Mouse (Mus musculus) urinary bladder, postnatal 25 days (tissue): ENCODE measurements around the gene Fam178b.
"Not testable (repeated sequence)": the region's sequence is repeated elsewhere in the genome, so short reads cannot be mapped to it uniquely, and the experiment has no call there.

ENCODE experiments used
- DNase-seq: peaks from one replicate; pipeline ENCODE4 v3.0.0; 2022; ENCODE audit warnings: low spot score

Gene Fam178b

DNA sequence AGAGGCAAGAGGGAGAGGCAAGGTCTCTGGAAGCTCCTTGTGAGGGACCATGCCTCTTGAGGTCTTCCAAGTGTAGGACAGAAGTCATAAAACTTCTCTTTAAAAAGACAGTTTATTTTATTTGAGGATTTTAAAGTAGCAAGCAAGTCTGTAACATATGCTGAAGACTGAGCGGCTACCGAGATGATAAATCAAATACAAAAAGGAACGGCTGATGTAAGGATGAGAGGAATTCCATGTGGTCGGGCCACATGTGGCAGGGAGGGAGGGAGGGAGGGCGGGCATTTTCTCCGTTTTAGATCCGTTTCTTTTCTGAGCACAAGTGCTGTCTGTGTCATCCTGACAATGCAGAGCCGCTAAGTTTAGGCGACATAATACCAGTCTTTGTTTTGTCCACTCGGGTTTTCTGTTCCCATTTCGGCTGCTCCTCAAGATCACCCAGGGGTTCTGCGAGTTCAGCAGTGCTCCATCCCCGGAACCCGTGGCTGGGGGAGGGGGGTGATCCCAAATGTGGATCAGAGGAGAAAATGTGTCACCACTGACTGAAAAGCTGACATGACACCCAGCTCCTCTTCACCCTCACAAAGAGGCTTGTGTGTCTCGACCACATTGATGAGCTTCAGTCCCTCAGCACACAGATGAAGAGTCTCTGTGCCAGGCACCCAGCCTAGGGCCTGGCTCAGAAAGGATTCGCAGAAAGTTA lies 10.2 kb downstream of the Fam178b start:
- no peak for DNase-seq

DNA sequence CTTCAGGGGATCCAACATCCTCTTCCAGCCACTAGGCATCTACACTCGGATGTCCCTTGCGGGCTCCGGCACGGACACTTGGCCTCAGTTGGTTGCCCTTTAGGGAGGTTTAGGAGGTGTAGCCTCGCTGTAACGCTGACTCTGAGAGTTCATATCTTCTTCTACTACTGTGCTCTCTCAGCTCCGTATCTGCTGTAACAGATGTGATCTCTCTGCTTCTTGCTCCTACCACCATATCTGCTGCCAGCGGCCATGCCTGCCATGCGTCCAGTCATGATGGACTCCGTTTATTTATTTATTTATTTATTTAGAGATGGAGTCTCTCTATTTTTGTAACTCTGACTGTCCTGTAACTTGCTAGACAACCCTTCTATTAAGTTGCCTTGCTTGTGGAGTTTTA lies 11.7 kb downstream of the Fam178b start:
- DNase-seq, result no peak

DNA sequence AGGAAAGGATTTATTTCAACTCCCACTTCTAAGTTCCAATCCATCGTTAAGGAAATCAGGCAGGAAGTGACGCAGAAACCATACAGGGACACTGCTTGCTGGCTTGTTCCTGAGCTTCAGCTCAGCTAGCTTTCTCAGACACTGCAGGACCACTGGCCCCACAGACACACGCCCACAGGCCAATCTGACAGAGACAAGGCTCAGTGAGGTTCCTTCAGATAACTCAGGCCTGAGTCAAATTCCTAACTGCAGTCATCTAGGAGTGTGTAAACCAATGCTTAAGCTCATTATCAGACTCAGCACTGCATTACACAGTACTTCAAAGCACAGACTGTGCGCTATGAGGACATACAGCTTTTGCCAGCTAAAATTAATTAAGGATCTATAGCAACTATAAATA lies 12.7 kb downstream of the Fam178b start:
- no peak for DNase-seq

DNA sequence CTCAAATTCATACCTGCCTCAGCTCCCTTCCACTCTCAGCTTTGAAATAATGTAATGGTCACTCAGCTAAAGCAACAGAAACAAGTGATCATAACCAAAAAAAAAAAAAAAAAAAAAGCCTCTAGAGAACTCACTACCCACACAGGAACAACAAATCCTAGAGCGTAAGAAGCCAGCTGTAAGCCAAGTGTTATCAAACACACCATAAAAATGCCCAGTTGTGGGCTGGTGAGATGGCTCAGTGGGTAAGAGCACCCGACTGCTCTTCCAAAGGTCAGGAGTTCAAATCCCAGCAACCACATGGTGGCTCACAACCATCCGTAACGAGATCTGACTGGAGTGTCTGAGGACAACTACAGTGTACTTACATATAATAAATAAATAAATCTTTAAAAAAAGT lies 15.0 kb downstream of the Fam178b start:
- DNase-seq, result not testable (repeated sequence)

DNA sequence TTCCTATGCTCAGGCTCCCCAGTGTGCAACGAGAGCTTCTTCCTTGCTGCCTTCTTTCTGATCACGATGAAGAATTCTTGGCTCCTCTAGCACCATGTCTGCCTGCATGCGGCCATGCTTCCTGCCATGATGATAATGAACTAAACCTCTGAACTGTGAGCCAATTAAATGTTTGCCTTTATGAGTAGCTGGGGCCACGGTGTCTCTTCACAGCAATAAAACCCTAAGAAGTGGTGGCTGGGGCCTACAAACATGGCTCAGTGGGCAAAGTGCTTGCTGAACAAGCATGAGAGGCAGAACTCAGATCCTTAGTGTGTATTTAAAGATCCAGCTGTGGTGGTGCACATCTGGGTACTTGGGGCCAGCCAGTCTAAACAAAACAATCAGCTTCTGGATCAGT lies 17.0 kb downstream of the Fam178b start:
- no peak for DNase-seq

DNA sequence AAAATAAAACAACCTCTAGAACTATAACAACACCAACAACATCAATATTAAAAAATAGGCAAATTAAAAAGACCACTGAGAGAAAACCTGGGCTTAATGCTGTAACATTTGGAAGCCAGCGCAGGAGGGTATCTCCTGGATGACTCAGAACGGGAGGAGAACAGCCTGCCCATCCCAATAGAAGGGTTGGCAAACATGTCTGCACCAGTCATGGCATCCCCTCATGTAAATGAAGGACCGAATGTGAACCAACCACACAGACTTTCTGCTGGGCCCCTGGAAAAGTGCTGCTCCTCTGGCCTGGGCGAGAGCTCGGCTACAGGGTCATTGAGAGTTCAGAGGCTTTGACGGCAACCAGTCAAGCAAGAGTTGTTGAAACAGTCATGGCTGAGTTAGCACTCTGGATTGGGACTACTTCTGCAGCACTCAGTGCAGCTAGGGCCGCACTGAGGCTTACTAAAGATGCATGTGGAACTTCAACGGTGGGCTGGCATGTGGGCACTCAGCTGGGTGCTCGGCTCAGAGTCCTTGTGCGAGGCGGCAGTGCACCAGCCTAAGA lies 17.7 kb downstream of the Fam178b start:
- no peak for DNase-seq

DNA sequence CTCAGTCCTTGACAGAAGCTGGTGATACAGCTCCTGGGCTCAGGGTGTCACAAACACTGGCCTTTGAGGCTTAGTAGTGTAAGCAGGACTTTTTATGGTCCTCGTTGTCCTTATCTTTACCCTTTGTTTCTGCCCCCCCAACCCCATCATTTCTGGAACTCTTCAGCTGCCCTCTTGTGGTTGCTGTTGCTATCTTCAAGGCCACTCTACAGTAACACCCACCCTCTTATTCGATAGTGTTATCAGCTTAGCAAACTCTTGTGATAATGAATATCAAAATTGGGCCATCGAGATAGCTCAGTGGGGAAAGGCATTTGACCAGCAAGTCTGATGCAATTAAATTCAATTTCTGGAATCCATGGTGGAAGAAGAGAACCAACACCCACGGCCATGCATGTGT lies 18.5 kb downstream of the Fam178b start:
- no peak for DNase-seq

DNA sequence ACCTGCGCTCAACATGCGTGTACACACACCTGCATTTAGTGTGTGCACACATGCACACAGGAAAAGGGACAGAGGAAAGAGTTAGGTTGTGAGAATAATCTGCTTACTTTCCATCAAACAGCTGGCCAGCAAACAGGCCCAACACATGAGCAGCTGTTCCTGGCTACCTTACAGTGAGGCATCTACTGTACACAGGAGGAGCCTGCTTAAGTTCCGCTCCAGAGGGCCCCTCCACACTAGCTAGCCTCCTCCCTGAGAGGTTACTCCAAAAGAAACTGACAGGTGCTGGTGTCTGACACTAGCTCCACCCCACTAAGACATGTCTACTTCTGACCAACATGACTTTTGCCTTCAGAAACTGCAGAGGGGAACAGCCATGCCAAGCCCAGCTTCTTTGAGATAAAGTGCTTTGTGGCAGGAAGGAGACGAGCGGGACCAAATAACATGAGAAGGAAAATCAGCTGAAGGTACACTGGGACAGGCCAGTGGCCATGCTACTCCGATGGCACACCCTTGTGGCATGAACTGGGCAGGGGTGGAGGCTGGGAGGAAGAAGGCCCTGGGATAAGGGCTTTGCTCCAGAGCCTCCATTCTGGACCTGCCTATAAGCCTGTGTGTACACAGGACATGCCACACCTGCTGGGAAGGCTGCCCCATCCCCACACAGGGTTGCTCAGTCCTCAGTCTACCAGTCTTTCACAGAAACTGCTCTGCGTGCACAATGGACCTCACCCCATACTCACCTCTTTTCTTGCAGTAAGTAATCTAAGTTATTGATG lies 24.2 kb downstream of the Fam178b start:
- DNase-seq, result no peak

DNA sequence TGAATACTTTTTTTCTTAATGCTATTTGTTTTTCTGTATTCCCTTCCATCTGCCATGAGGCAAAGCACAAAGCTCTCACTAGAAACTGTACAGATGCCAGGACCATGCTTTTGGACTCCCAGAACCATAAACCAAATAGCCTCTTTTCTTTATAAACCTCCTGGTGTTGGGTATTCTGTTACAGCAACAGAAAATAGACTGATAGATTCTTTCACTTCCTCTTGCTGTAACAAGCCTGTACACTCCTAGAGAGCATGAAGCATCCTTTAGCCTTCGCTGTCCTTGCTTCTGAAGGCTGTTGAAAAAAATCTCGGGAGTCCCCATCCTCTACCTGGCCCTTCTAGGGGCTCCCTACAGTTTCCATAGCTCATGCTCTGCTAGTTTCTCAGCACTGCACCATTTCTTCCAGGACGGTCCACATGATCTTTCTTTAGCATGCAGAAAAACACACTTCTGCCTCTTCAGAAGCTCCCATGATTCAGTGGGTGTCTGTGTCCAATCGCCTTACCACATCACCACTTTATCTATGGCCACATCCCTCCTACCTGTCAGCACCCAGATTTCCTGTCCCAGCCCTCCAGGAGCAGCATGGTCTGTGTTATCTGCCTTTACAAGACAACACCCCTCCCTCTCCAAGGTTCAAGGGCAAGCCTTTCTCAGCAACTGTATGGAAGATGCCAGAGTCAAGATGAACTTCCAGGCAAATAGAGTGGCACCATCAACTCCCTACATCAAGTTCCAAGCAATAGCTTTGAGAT lies 25.1 kb downstream of the Fam178b start:
- DNase-seq, result no peak

DNA sequence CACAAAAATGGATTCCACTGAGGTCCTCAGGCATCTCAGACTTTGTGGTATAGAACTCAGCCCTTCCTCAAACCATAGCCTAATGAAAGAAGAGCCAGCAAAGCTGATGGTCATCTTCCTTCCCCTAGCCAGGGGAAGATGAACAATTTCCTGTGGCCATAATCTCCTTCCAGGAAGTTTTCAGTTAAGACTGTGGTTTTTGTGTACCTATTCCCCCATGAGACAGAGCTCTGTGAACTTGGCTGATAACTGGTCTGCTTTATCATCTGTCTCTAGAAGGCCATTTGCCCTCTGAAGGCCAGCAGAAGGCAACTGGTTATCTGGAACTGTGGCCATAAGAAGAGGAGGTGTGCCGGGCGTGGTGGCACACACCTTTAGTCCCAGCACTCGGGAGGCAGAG lies 26.8 kb downstream of the Fam178b start:
- no peak for DNase-seq

DNA sequence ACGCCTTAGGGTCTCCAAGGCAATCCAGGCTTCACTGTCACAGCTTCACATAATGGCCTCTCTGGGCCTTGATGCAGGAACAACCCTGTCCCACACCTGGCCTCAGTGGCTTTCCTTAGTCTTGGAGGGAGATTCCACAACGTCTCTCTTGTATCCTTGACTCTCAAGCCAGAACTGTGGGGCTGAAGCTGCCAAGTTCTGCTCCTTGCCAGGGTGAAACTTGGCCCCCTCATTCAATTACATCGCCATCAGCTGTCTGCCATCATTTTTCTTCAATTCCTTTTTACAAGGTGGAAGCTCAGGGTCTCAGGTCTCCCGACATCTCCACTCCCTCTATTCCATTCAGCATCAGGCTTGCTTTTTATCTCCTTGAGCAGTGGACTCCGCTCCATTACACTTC lies 27.9 kb downstream of the Fam178b start:
- DNase-seq, result no peak

DNA sequence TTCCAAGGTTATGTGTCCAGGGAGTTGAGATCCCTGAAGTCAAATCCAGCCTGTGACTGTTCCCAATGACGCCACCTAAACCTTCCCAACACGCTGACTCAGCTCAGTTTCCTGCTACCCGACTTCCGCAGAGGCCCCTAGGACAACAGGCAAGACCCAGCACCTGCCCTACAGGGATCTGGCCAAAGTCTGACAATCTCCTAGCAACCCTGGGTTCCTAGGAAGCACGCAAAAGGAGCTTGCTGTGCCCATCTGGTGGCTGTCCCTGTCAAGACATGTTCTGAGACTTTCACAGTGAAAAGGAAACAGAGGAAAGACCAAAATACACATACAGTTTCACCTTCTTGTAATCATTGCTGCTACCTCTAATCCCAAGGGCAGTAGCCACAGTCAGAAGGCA lies 35.4 kb downstream of the Fam178b start:
- no peak for DNase-seq

DNA sequence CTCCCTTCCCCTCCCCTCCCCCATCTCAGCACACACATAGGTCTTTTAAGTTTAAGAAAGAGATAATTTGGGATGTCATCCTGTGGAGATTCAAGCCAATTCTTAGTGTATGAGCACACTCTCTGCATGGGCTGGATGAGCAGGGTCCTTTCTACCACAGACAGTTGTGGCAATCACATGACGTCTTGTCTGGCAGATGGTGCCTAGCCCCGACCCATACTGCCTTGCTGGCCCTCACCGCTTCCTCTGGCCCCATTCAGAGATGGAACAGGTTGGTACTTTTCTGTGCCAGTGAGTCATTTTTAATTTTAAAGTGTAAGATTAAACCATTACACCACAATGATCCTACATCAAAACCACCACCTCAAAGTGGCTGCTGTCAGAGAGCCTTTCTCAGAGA lies 36.7 kb downstream of the Fam178b start:
- DNase-seq, result no peak

DNA sequence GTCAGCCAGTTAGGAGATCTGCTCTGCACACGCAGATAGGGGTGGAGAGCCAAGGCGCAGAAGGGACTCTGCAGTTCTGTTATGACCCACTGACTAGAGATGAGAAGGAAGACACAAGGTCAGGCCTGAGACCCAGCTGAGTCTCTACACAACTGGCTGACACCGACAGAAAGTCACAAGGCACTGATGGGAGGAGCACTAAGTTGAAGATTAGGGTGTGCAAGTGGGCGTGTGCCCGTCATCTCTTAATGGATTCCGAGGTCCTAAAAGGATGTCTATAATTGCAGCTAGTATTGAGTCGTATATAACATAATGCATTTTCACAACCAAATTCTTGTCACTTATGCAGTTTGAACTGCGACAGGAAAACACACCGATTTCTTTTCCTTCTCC lies 38.4 kb downstream of the Fam178b start:
- no peak for DNase-seq

DNA sequence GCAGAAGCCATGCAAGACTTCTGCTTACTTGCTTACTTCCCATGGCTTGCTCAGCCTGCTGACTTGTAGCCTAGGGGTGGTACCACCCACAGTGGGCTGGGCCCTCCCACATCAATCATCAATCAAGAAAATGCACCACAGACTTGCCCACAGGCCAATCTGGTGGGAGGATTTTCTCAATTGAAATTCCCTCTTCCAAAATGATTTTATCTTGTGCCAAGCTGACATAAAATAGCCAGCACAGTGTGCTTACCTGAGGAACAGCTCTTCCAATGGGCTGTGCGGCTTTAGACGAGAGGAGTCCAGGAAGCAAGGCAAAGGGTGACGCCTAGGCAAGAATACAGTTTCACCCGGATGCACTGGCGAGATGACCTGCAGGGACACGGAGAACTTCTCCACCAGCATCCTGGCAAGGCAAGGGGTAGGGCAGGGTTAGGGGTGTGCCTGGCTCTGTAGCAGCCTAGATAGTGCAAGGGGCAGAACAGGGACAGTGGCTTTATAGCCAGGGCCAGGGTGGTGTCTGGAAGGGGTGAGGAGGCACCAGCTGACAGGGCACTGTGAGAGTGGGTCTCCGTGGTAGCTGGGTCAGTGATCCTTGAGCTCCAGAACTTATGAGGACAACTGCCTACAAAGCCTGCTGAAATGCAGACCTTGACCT lies 38.9 kb downstream of the Fam178b start:
- DNase-seq, result no peak

DNA sequence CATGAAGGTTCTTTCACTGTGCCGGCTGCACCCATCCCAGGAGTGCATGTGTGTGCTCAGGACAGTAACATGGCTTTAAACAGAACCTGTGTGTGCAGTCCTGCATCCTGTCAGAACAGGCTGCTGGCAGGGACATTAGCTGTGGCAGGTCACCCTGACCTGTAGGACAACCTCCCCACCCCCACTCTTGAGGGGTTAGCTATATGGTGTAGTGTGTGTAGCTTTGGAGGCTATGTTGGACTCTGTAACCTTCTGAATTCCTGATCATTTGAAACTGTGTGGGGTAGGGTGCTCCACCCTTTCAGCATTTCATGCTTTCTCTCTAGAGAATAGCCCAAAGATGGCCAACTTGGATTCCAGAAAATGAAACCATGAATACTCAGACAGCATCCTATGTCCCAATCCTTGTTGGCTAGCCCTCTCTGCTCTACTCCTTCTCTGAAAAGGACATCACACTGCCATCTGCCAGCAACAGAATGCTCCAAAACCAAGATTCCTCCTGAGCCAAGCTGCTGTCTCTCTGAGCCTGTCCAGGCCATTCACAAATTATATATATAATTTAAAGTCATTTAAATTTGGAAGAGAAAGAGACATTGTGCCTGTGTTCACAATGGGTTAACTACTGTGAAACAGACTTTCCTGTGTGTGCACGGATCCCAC lies 47.0 kb downstream of the Fam178b start:
- DNase-seq, result no peak

DNA sequence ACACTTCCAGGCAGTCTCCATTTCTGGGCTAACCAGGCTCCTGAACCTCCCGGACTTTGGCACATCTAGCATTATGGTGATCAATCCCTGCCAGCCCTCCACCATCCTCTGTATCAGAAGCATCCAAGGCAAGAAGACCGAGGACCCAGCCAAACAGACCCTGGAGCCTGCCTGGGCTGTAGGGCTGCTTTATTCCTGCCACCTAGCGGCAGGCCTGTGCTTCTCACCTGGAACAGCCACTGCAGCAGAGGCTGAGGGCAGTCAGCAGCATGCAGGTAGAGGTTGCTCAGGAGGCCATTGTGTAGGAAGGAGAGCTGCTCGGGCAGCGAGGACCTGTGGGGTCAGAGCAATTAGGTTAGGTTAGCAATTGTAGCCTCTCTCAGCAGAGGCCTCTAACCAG lies 48.0 kb downstream of the Fam178b start:
- DNase-seq, result peak; percentile 59

DNA sequence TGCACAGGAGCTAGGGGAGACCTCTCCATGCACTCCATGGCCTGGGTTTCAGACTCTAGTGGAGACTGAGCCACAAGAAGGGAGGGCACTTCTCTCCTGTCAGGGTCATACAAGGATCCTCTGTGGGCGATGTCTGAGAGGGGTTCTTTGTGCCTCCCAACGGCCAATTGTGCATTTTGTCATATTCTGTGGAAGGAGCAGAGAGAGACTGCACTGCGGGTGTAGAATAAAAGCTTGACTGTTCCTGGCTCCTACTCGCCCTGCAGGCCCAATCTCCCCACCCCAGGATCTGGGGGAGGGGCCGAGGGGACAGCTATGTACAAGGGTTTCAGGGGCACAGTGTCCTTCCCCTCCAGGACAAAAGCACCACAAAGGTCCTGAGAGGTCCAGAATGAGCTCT lies 49.1 kb downstream of the Fam178b start:
- DNase-seq, result no peak

DNA sequence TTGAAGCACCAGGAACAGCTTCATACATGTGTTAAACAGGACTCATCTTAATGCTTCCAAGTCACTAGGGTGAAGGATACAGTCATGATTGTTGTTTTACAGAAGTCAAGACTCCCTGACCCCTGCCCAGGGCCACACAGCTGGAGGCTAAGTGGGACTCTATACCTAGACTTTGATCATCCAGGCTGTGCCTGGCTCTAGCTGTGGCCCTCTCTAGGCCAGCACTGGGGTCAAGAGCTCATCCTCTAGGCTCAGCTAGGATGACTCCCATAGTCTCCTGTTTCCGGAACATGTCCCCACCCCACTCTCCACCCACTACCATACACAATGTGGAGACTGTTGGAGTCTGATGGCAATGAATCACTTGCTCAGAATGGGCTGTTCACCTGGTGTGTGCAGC lies 50.1 kb downstream of the Fam178b start:
- no peak for DNase-seq

DNA sequence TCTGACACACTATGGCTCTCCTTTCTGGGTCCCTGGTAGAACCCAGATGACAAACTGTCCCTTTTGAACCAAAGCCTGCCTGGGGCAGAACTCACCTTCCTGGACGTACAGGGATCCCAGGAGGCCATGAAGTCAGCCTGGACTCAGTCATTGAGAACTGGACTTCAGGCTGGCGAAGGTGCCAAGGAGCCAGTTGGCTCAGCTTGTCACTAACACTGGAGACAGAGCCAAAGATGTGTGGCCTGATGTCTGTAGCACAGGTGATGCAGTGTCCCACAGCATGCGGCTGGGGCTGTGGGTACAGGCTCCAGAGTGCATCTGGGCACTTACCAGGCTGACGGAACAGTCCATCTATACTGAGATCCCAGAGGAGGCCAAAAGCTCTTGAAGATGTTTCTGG lies 50.9 kb downstream of the Fam178b start:
- DNase-seq, result no peak

DNA sequence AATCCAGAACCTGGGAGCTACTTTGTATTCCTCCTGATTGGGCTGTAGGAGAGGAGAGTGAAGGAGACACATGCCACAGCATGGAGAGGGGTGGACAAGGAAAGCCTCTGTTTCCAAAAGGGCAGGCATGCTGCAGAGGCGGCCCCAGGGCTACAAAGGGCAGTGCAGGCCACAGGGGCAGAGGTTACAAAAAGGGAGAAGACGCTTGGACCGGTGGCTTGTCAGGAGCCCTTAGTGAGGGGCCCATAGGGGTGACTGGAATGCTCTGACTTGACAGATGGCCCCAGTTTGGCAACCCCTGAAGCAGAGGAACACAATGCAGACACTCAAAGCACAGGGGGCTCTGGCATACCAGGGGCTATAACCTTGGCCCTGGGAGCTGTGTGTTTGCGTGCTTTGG lies 51.6 kb downstream of the Fam178b start:
- no peak for DNase-seq
